Mouse (Mus musculus): ENCODE data around the gene Ephx4. TPM values are rescaled to one million over a fixed set of nuclear protein-coding genes. Genes with fewer than 3 reads are reported as not detected.

Gene Ephx4
- 1.1 and 2.4 TPM in 2 replicates for polyA plus RNA-seq (2014; fragmentation: Nextera tagmentation; extraction: Ambion mirVana)

- Histone ChIP-seq H3K36me3 (ENCODE audit: control insufficient read depth, insufficient read depth, low read length) (no peaks in the 10 kb centered on the region), H3K4me2 (replicated peaks; ENCODE audit: low read depth, low read length) (peak within 1 kb of the TSS; percentile 95), H3K27ac (ENCODE audit: low read depth, low read length) (no peak within 1 kb of the TSS), H3K9me3 (ENCODE audit: control insufficient read depth, low read length) (no peaks in the 10 kb centered on the region), H3K9ac (ENCODE audit: low read depth, low read length) (peak within 1 kb of the TSS; percentile 54), H3K4me3 (ENCODE audit: low read depth, low read length) (peak within 1 kb of the TSS; percentile 65), H3K27me3 (ENCODE audit: control insufficient read depth, insufficient read depth, low read length) (peaks cover 6% of the 10 kb centered on the region; the same call in 1 of the 2 replicates), H3K4me1 (replicated peaks; ENCODE audit: control insufficient read depth, insufficient read depth, low read length) (0 out of 2 replicates have a peak, but pooled peaks cover 2% of the 10 kb centered on the region)
- WGBS = 22% methylated on average over 5 of the region's 5 CpGs
- DNase-seq (ENCODE audit: low spot score) (no peak), ATAC-seq (ENCODE audit: low FRiP score) (no peak)
These were observed at the start of gene Ephx4 for GRCm38 (mm10) chr5:107402436-107402835. Gene Ephx4 (plus strand): TSS chr5:107402736.

GRCm38 (mm10) chr5:107353981-107354380 is 48.6 kb upstream of the Ephx4 start:
- Histone ChIP-seq H3K9ac (ENCODE audit: low read depth, low read length) (no peak overlapping the region), H3K4me3 (ENCODE audit: low read depth, low read length) (no peak overlapping the region), H3K27me3 (ENCODE audit: control insufficient read depth, insufficient read depth, low read length) (no peaks in the 10 kb centered on the region), H3K36me3 (ENCODE audit: control insufficient read depth, insufficient read depth, low read length) (no peaks in the 10 kb centered on the region), H3K9me3 (ENCODE audit: control insufficient read depth, low read length) (no peaks in the 10 kb centered on the region), H3K4me2 (replicated peaks; ENCODE audit: low read depth, low read length) (no peak overlapping the region), H3K4me1 (replicated peaks; ENCODE audit: control insufficient read depth, insufficient read depth, low read length) (no peaks in the 10 kb centered on the region), H3K27ac (ENCODE audit: low read depth, low read length) (no peak overlapping the region)
- WGBS = 76% methylated on average over 3 of the region's 3 CpGs
- DNase-seq (ENCODE audit: low spot score) (no peak), ATAC-seq (ENCODE audit: low FRiP score) (no peak)

GRCm38 (mm10) chr5:107355801-107356200 is 46.7 kb upstream of the Ephx4 start:
- Histone ChIP-seq H3K9me3 (ENCODE audit: control insufficient read depth, low read length) (no peaks in the 10 kb centered on the region), H3K4me3 (ENCODE audit: low read depth, low read length) (no peak overlapping the region), H3K36me3 (ENCODE audit: control insufficient read depth, insufficient read depth, low read length) (no peaks in the 10 kb centered on the region), H3K27ac (ENCODE audit: low read depth, low read length) (no peak overlapping the region), H3K4me1 (replicated peaks; ENCODE audit: control insufficient read depth, insufficient read depth, low read length) (no peaks in the 10 kb centered on the region), H3K27me3 (ENCODE audit: control insufficient read depth, insufficient read depth, low read length) (no peaks in the 10 kb centered on the region), H3K9ac (ENCODE audit: low read depth, low read length) (no peak overlapping the region), H3K4me2 (replicated peaks; ENCODE audit: low read depth, low read length) (no peak overlapping the region)
- no peak for ATAC-seq (ENCODE audit: low FRiP score)
- 64% methylated on average over 1 of the region's 1 CpGs for WGBS
- no peak for DNase-seq (ENCODE audit: low spot score)

- WGBS = 91% methylated on average over 8 of the region's 8 CpGs
- ATAC-seq (ENCODE audit: low FRiP score) (no peak), DNase-seq (ENCODE audit: low spot score) (no peak)
- H3K4me3 ChIP-seq (ENCODE audit: low read depth, low read length) = no peak overlapping the region
- H3K9ac ChIP-seq (ENCODE audit: low read depth, low read length) = no peak overlapping the region
- H3K27ac ChIP-seq (ENCODE audit: low read depth, low read length) = no peak overlapping the region
- H3K27me3 ChIP-seq (ENCODE audit: control insufficient read depth, insufficient read depth, low read length) = no peaks in the 10 kb centered on the region
- no peaks in the 10 kb centered on the region for H3K4me1 ChIP-seq (replicated peaks; ENCODE audit: control insufficient read depth, insufficient read depth, low read length)
- no peak overlapping the region for H3K4me2 ChIP-seq (replicated peaks; ENCODE audit: low read depth, low read length)
- H3K9me3 ChIP-seq (ENCODE audit: control insufficient read depth, low read length) = no peaks in the 10 kb centered on the region
- no peaks in the 10 kb centered on the region for H3K36me3 ChIP-seq (ENCODE audit: control insufficient read depth, insufficient read depth, low read length)
These were observed 44.8 kb upstream of the Ephx4 start for GRCm38 (mm10) chr5:107357723-107358122.

GRCm38 (mm10) chr5:107359395-107360053 is 43.0 kb upstream of the Ephx4 start:
- no peaks in the 10 kb centered on the region for H3K9me3 ChIP-seq (ENCODE audit: control insufficient read depth, low read length)
- peak; percentile 86 for DNase-seq (ENCODE audit: low spot score)
- H3K9ac ChIP-seq (ENCODE audit: low read depth, low read length) = peak overlapping the region; percentile 64
- ATAC-seq (ENCODE audit: low FRiP score) = peak; percentile 98
- peak overlapping the region; percentile 58; the same call in 1 of the 2 replicates for H3K27ac ChIP-seq (ENCODE audit: low read depth, low read length)
- WGBS = 3% methylated on average over 28 of the region's 40 CpGs
- no peaks in the 10 kb centered on the region for H3K27me3 ChIP-seq (ENCODE audit: control insufficient read depth, insufficient read depth, low read length)
- H3K36me3 ChIP-seq (ENCODE audit: control insufficient read depth, insufficient read depth, low read length) = no peaks in the 10 kb centered on the region
- no peaks in the 10 kb centered on the region for H3K4me1 ChIP-seq (replicated peaks; ENCODE audit: control insufficient read depth, insufficient read depth, low read length)
- H3K4me3 ChIP-seq (ENCODE audit: low read depth, low read length) = peak overlapping the region; percentile 60
- peak overlapping the region; percentile 45 for H3K4me2 ChIP-seq (replicated peaks; ENCODE audit: low read depth, low read length)

- WGBS = 27% methylated on average over 9 of the region's 9 CpGs
- H3K27me3 ChIP-seq (ENCODE audit: control insufficient read depth, insufficient read depth, low read length) = no peaks in the 10 kb centered on the region
- H3K9ac ChIP-seq (ENCODE audit: low read depth, low read length) = peak overlapping the region; percentile 64
- peak overlapping the region; percentile 60 for H3K4me3 ChIP-seq (ENCODE audit: low read depth, low read length)
- no peaks in the 10 kb centered on the region for H3K4me1 ChIP-seq (replicated peaks; ENCODE audit: control insufficient read depth, insufficient read depth, low read length)
- H3K36me3 ChIP-seq (ENCODE audit: control insufficient read depth, insufficient read depth, low read length) = no peaks in the 10 kb centered on the region
- H3K4me2 ChIP-seq (replicated peaks; ENCODE audit: low read depth, low read length) = peak overlapping the region; percentile 45
- ATAC-seq (ENCODE audit: low FRiP score) = peak; percentile 3; the same call in 1 of the 2 replicates
- DNase-seq (ENCODE audit: low spot score) = peak; percentile 38
- H3K9me3 ChIP-seq (ENCODE audit: control insufficient read depth, low read length) = no peaks in the 10 kb centered on the region
- peak overlapping the region; percentile 58; the same call in 1 of the 2 replicates for H3K27ac ChIP-seq (ENCODE audit: low read depth, low read length)
These were observed 42.3 kb upstream of the Ephx4 start for GRCm38 (mm10) chr5:107360054-107360730.

GRCm38 (mm10) chr5:107370040-107370439 is 32.5 kb upstream of the Ephx4 start:
- Histone ChIP-seq H3K27ac (ENCODE audit: low read depth, low read length) (no peak overlapping the region), H3K9ac (ENCODE audit: low read depth, low read length) (no peak overlapping the region)
- ATAC-seq (ENCODE audit: low FRiP score) = no peak

GRCm38 (mm10) chr5:107371335-107371734 is 31.2 kb upstream of the Ephx4 start:
- H3K4me2 ChIP-seq (replicated peaks; ENCODE audit: low read depth, low read length) = no peak overlapping the region
- 85% methylated on average over 5 of the region's 5 CpGs for whole genome bisulfite sequencing
- no peak for ATAC-seq (ENCODE audit: low FRiP score)
- no peak overlapping the region for H3K27ac ChIP-seq (ENCODE audit: low read depth, low read length)
- H3K4me3 ChIP-seq (ENCODE audit: low read depth, low read length) = no peak overlapping the region
- no peak for DNase-seq (ENCODE audit: low spot score)
- H3K4me1 ChIP-seq (replicated peaks; ENCODE audit: control insufficient read depth, insufficient read depth, low read length) = no peaks in the 10 kb centered on the region
- H3K9me3 ChIP-seq (ENCODE audit: control insufficient read depth, low read length) = no peaks in the 10 kb centered on the region
- H3K36me3 ChIP-seq (ENCODE audit: control insufficient read depth, insufficient read depth, low read length) = no peaks in the 10 kb centered on the region
- H3K27me3 ChIP-seq (ENCODE audit: control insufficient read depth, insufficient read depth, low read length) = no peaks in the 10 kb centered on the region
- H3K9ac ChIP-seq (ENCODE audit: low read depth, low read length) = no peak overlapping the region

More at GRCm38 (mm10) chr5:107370040-107370439, 32.5 kb upstream of the Ephx4 start:
- H3K4me1 ChIP-seq (replicated peaks; ENCODE audit: control insufficient read depth, insufficient read depth, low read length) = no peaks in the 10 kb centered on the region
- no peak overlapping the region for H3K4me3 ChIP-seq (ENCODE audit: low read depth, low read length)
- 73% methylated on average over 3 of the region's 3 CpGs for WGBS
- no peaks in the 10 kb centered on the region for H3K9me3 ChIP-seq (ENCODE audit: control insufficient read depth, low read length)
- no peaks in the 10 kb centered on the region for H3K36me3 ChIP-seq (ENCODE audit: control insufficient read depth, insufficient read depth, low read length)
- H3K27me3 ChIP-seq (ENCODE audit: control insufficient read depth, insufficient read depth, low read length) = no peaks in the 10 kb centered on the region
- no peak overlapping the region for H3K4me2 ChIP-seq (replicated peaks; ENCODE audit: low read depth, low read length)
- peak; percentile 18 for DNase-seq (ENCODE audit: low spot score)

Data from hindbrain, embryonic 11.5 days (tissue).